Mouse (Mus musculus) cerebellum, adult 2 months (tissue): Measurements from ENCODE around the gene Dhdh. TPM values are rescaled to one million over a fixed set of nuclear protein-coding genes. Genes with fewer than 3 reads are reported as not detected.
"Not testable (repeated sequence)": the region's sequence is repeated elsewhere in the genome, so short reads cannot be mapped to it uniquely, and the experiment has no call there.

ENCODE experiments used
- DNase-seq, 2 experiments: peaks; one replicate each; pipeline ENCODE4 v3.0.0; 2021
- H3K27ac ChIP-seq: fragments of 200-500 bp; 2 replicates; pipeline ENCODE4 v1.5.1; 2012; ENCODE audit warnings: low read length, control low read depth, inconsistent platforms; ENCODE audit not compliant: insufficient read depth
- H3K27me3 ChIP-seq: fragments of 200-500 bp; 2 replicates; pipeline ENCODE4 v1.6.1; 2012; ENCODE audit warnings: inconsistent platforms, mild to moderate bottlenecking, low read length, moderate library complexity; ENCODE audit not compliant: control insufficient read depth, insufficient read depth
- H3K4me1 ChIP-seq: fragments of 200-500 bp; 2 replicates; pipeline ENCODE4 v1.6.1; 2011; ENCODE audit warnings: low read length; ENCODE audit not compliant: control insufficient read depth, insufficient read depth
- H3K4me3 ChIP-seq: fragments of 200-500 bp; replicated peaks from 2 replicates; pipeline ENCODE3; 2011; ENCODE audit warnings: mild to moderate bottlenecking, low read depth, low read length, control low read depth; ENCODE audit not compliant: insufficient read depth
- CTCF ChIP-seq: fragments of 200-500 bp; IDR thresholded peaks from 2 replicates; pipeline ENCODE4 v1.5.1; 2011; ENCODE audit warnings: low read depth, mild to moderate bottlenecking, control low read depth, low read length, moderate library complexity, borderline replicate concordance; ENCODE audit not compliant: insufficient read depth
- POLR2A ChIP-seq: fragments of 200-500 bp; IDR thresholded peaks from 2 replicates; pipeline ENCODE4 v1.6.1; 2011; ENCODE audit warnings: low read length, control low read depth, borderline replicate concordance; ENCODE audit not compliant: insufficient read depth
- WGBS: fragments of 180-500 bp; shearing (Covaris S2); methylation state at CpG from one replicate; pipeline ENCODE4 v1.1.7; 2018; 5-methylcytosine and 5-hydroxymethylcytosine counted together
- polyA plus RNA-seq: library from polyadenylated mRNA; depleted of rRNA; stranded (reverse); fragments of >200 nt; gene quantifications from 2 replicates; pipeline ENCODE4 v1.2.3, GENCODE M21; 2012; rRNA removed

Gene Dhdh
- 4.7 and 5.6 TPM in 2 replicates for polyA plus RNA-seq

DNA sequence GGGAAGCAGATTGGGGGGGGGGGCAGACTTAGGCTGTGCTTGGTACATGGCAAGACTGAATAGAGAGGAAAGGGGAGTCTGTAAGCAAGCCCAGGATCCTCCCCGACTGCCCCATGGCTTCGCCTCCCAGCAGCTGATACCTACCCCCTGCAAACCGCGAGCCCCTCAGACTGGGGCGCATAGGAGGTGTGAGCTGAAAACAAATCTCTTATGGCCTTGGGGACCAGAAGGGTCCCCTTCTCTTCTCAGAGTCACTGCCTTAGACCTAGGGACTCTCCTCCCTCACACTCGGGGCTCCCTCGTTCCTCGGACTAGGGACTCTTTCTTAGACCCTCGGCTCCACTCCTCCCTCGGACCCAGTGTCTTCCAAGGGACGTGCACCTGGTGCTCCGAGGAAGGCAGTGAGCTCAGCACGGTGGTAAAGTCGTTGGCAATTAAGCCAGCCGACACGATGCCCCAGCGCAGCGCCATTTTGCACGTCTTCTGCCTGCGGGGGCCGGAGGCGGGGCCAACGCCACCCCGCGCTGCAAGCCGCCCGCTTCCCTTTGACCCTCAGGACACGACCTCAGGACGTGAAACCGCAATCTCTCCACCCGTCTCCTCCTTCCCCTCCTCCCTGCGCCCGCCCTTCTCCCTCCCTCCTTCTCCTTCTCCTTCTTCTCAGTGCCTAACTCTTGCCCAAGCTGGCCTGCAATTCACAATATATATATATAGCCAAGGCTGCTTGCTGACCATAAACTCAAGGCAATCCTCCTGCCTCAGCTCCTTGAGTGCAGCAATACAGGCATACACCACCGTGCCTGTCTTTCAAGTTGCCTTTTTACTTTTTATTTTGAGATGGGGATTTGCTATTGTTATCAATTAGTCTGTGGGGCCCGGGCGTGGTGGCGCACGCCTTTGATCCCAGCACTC, at the start of gene Dhdh:
TSS of gene Dhdh (minus strand) at position 513 of the 912 bp plus-strand sequence.
- DNase-seq, result peak; percentile 71
- peak within 1 kb of the TSS; percentile 56 for H3K27ac ChIP-seq
- TF ChIP-seq POLR2A (peak; percentile 55; the same call in 1 of the 2 replicates), CTCF (no peak)
- H3K4me3 ChIP-seq, result peak within 1 kb of the TSS; percentile 71
- H3K27me3 ChIP-seq, result no peaks in the 10 kb centered on the region
- peaks cover 19% of the 10 kb centered on the region for H3K4me1 ChIP-seq
- 14% methylated on average over 38 of the region's 38 CpGs for WGBS

DNA sequence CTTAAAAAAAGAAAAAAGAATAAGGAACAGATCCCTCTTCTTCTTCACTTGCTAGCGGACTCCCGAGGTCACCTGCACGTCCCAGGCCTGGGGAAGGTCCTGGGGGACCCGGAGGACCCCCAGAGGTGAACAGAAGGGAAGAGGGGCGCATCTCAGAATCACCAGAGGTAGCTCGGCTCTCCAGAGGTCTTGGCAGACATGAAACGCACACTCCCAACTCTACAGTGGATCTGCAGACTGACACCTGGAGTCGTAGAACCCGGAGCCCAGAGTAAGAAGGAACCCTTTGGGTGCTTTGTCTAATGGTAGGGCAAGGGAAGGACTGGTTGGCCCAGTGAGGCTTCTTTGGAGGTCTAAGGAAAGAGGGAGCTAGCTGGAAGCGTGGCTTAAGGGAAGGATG, 49.0 kb upstream of the Dhdh start:
- peak overlapping the region; percentile 75 for H3K4me3 ChIP-seq
- TF ChIP-seq CTCF (no peak), POLR2A (no peak)
- 0 out of 2 replicates have a peak, but pooled peaks cover 5% of the 10 kb centered on the region for H3K4me1 ChIP-seq
- DNase-seq, result no peak
- no peaks in the 10 kb centered on the region for H3K27me3 ChIP-seq
- 81% methylated on average over 10 of the region's 10 CpGs for WGBS
- no peak overlapping the region for H3K27ac ChIP-seq

GRCm38 (mm10) chr7:45535676-45536075, 47.1 kb upstream of the Dhdh start:
- no peak for DNase-seq

DNA sequence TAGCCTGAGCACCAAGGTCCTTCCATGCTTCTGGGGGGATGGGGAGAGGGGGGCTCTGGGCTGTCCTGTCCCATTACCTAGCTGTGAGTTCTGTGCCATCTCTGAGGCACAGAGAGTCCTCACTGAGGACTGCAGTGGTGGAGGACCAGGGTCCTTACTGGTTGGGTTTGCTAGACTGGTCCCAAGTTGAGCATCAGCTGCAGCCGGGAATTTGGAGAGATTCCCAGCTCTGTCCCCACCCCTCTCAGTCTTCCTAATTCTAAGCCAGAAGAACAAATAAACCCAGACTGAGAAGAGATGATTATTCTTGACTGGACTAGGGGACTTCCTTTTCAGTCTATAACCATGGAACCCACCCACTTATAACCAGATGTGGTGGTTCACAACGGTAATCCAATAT, 42.0 kb upstream of the Dhdh start:
- no peak for TF ChIP-seq CTCF
- TF ChIP-seq POLR2A, result no peak
- no peak overlapping the region for H3K27ac ChIP-seq
- H3K4me3 ChIP-seq, result no peak overlapping the region
- no peak for DNase-seq
- 42% methylated on average over 2 of the region's 2 CpGs for WGBS
- no peaks in the 10 kb centered on the region for H3K27me3 ChIP-seq
- no peaks in the 10 kb centered on the region for H3K4me1 ChIP-seq

More at GRCm38 (mm10) chr7:45535676-45536075, 47.1 kb upstream of the Dhdh start:
- TF ChIP-seq CTCF, result no peak
- no peak for TF ChIP-seq POLR2A
- WGBS, result 85% methylated on average over 1 of the region's 1 CpGs
- Histone ChIP-seq H3K27me3 (no peaks in the 10 kb centered on the region), H3K4me1 (0 out of 2 replicates have a peak, but pooled peaks cover 5% of the 10 kb centered on the region), H3K27ac (no peak overlapping the region), H3K4me3 (no peak overlapping the region)

DNA sequence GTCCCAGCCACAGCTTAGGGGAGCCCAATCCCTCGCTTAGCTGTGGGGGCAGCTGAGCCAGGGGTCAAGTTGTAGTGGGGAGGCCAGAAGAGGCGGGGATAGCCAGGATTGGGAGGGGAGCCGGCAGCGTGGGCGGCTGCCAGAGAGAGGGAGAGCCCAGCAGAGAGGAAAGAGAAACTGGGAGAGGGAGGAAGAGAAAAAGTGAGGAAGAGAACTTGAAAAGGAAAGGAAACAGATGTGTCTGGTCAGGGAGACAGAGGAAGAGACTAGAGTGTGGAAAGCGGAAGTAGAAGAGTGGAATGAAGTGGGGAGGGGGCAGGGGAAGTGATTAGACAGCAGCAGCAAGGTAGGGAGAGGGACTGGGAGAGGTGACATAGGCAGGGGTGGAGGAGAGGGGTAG, 40.9 kb upstream of the Dhdh start:
- TF ChIP-seq POLR2A, result no peak
- TF ChIP-seq CTCF, result no peak
- WGBS, result 20% methylated on average over 6 of the region's 6 CpGs
- Histone ChIP-seq H3K4me1 (peaks cover under 1% of the 10 kb centered on the region; the same call in 1 of the 2 replicates), H3K4me3 (no peak overlapping the region), H3K27me3 (no peaks in the 10 kb centered on the region), H3K27ac (no peak overlapping the region)
- DNase-seq, result no peak

GRCm38 (mm10) chr7:45527169-45527568, 38.6 kb upstream of the Dhdh start:
- 91% methylated on average over 6 of the region's 6 CpGs for WGBS
- H3K4me1 ChIP-seq, result peaks cover 13% of the 10 kb centered on the region
- DNase-seq, result not testable (repeated sequence)

GRCm38 (mm10) chr7:45526474-45527120, 38.0 kb upstream of the Dhdh start:
- Histone ChIP-seq H3K27ac (peak overlapping the region; percentile 77), H3K4me1 (peaks cover 13% of the 10 kb centered on the region), H3K4me3 (peak overlapping the region; percentile 77), H3K27me3 (no peaks in the 10 kb centered on the region)
- 24% methylated on average over 7 of the region's 7 CpGs for WGBS
- TF ChIP-seq CTCF (no peak), POLR2A (no peak)
- peak; percentile 47 to 69 for DNase-seq

More at GRCm38 (mm10) chr7:45527169-45527568, 38.6 kb upstream of the Dhdh start:
- H3K4me3 ChIP-seq, H3K27ac ChIP-seq, H3K27me3 ChIP-seq: not testable (repeated sequence)
